Mouse (Mus musculus): ENCODE results near the gene Prune1. TPM values are rescaled to one million over a fixed set of nuclear protein-coding genes. Genes with fewer than 3 reads are reported as not detected.
A peak's percentile ranks its signal among the peaks of the same experiment; 100 is the strongest.

The Prune1 gene
- total and polyA plus RNA-seq, 3 experiments = 28.5 to 51.8 TPM; not detected in 1

DNA sequence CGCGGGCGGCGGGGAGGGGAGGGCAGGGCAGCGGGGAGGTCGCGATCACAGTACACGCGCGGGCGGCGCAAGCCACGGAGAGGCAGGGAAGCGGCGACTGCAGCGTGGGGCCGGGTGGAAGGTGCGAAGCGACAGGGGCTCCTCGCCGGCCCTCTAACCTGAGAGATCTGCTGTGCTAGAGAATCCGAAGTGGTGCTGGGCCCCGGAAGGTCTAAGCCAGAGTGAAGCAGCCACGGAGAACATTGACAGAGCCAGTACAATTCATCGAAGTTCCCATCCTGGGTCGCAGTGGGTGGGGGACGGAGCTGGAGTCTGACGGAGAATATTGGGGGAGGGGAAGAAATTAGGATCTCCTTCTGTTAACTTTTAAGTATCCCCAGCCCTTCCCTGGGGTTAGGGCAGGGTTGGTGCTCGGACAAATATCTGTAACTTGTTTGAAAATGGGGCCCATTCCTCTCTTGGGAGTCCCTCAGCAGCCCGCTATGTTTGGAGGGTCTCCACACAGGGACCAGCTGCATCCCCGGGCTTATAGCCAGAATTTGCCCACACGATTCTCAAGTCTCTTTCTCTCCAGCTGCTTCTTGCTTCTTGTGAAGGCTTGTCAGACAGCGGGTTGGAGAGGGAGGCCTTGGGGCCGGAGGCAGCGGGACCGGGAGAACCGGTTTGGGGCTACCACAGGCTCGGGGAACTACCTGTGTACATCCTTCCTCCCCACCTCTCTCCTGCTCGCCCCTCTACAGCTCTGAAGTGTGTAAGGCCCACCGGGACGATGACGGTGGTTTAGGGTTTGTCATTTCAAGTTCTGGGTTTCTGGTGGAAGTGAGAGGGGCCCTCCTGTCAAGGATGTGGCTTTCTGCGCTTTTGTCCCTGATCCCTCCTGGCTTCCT is 52.7 kb downstream of the Prune1 start:
- peaks cover 67% of the 10 kb centered on the region for H3K79me2 ChIP-seq (ENCODE audit: control insufficient read depth, insufficient read depth, low read length, poor library complexity)
- H3K36me3 ChIP-seq (ENCODE audit: control insufficient read depth in 1 of 2, insufficient read depth in 2 of 2, low read length in 2 of 2) = peaks cover 22 to 37% of the 10 kb centered on the region in 2 experiments
- no peaks in the 10 kb centered on the region for H3K9me3 ChIP-seq (replicated peaks; ENCODE audit: insufficient read depth, low read length)
- H3K4me1 ChIP-seq (ENCODE audit: control insufficient read depth in 1 of 2, insufficient read depth in 2 of 2, low read length in 2 of 2) = peaks cover 20 to 28% of the 10 kb centered on the region in 2 experiments
- peak overlapping the region; percentile 66 to 73 for H3K4me3 ChIP-seq (ENCODE audit: control insufficient read depth in 1 of 2, insufficient read depth in 1 of 2, low read depth in 2 of 2, low read length in 2 of 2)
- peak; percentile 88 for DNase-seq (ENCODE audit: low read depth, low spot score)
- peak overlapping the region; percentile 77 for H3K27ac ChIP-seq (ENCODE audit: control insufficient read depth, low read depth, low read length)
- TF ChIP-seq UBTF (IDR thresholded peaks at IDR 0.05; ENCODE audit: borderline replicate concordance, insufficient read depth, low read depth, low read length) (peak; percentile 34; the same call in 1 of the 2 replicates), MEF2A (IDR thresholded peaks at IDR 0.05; ENCODE audit: extremely low read depth, insufficient replicate concordance, low read depth, low read length, poor library complexity, severe bottlenecking) (no peak), TBP (IDR thresholded peaks at IDR 0.05; ENCODE audit: low read depth, low read length) (peak; percentile 61; the same call in 1 of the 2 replicates), HCFC1 (IDR thresholded peaks at IDR 0.05; ENCODE audit: low read depth, low read length) (no peak)
- no peaks in the 10 kb centered on the region for H3K27me3 ChIP-seq (ENCODE audit: control insufficient read depth in 1 of 2, insufficient read depth in 2 of 2, low read length in 2 of 2)
- H3K9ac ChIP-seq (ENCODE audit: control insufficient read depth, low read depth, low read length, poor library complexity, severe bottlenecking) = peak overlapping the region; percentile 81

DNA sequence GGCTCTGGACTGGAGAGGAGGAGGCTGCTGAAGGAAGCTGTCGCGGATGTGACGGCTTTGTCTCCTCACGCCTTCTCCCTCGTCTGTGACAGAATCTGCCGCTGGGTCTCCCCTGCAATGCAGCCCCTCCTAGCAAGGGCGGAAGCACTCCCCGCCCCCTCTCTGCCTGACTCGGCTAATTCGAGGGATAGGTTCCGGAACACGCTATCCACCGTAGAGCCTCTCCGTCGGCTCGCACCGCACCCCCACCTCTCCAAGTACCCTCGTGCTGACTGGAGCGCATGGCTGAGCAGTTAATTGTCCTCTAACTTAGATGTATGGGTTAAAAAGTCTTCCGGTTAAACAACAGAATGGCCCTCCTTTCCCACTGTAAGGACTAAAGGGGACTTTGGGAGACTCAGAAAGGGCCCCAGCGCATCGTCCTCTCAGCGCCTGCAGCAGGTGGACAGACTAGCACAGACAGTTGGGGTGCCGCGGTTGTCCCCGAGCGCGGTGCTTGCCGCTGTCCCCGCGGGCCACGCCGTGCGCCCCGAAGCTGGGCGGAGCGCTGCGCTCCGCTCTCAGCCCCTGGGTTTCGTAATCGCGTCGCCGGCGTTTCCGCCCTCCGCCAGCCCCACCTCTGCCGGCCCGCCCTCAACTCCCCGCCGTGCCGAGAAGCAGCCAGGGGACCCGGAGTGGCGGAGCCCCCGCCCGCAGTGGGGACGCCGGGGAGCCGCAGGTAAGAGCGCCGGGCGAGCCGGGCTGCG is 53.6 kb downstream of the Prune1 start, which contains the start of gene Cdc42se1:
Gene Cdc42se1 (plus strand): TSS at position 585 of the 746 bp plus-strand sequence.
- peak within 1 kb of the TSS; percentile 81 for H3K9ac ChIP-seq (ENCODE audit: control insufficient read depth, low read depth, low read length, poor library complexity, severe bottlenecking)

More for the DNA sequence above, 53.6 kb downstream of the Prune1 start, which contains the start of gene Cdc42se1:
- Histone ChIP-seq H3K4me3 (ENCODE audit: control insufficient read depth in 1 of 2, insufficient read depth in 1 of 2, low read depth in 2 of 2, low read length in 2 of 2) (peak within 1 kb of the TSS; percentile 66 to 73), H3K27ac (ENCODE audit: control insufficient read depth, low read depth, low read length) (peak within 1 kb of the TSS; percentile 86), H3K36me3 (ENCODE audit: control insufficient read depth in 1 of 2, insufficient read depth in 2 of 2, low read length in 2 of 2) (peaks cover 17 to 37% of the 10 kb centered on the region in 2 experiments), H3K27me3 (ENCODE audit: control insufficient read depth in 1 of 2, insufficient read depth in 2 of 2, low read length in 2 of 2) (no peaks in the 10 kb centered on the region), H3K4me1 (ENCODE audit: control insufficient read depth in 1 of 2, insufficient read depth in 2 of 2, low read length in 2 of 2) (peaks cover 20 to 28% of the 10 kb centered on the region in 2 experiments), H3K79me2 (ENCODE audit: control insufficient read depth, insufficient read depth, low read length, poor library complexity) (peaks cover 66% of the 10 kb centered on the region), H3K9me3 (replicated peaks; ENCODE audit: insufficient read depth, low read length) (no peaks in the 10 kb centered on the region)
- TF ChIP-seq POLR2A (IDR thresholded peaks at IDR 0.05; ENCODE audit: control insufficient read depth in 1 of 2, insufficient read depth in 1 of 2, low read depth in 1 of 2, low read length in 2 of 2, poor library complexity in 1 of 2) = peak in 1 of 2 experiments; percentile 99; a peak in 2 of 4 replicates
- no peak for TF ChIP-seq GABPA (IDR thresholded peaks at IDR 0.05; ENCODE audit: low read depth, low read length)
- TF ChIP-seq POLR2AphosphoS5 (IDR thresholded peaks at IDR 0.05; ENCODE audit: borderline replicate concordance, low read depth, low read length) = peak; percentile 47; the same call in 1 of the 2 replicates
- TF ChIP-seq RAD21 (IDR thresholded peaks at IDR 0.05; ENCODE audit: low read depth, low read length) = no peak
- TF ChIP-seq TAL1 (IDR thresholded peaks at IDR 0.05; ENCODE audit: low read length) = no peak
- TF ChIP-seq TBP (IDR thresholded peaks at IDR 0.05; ENCODE audit: low read depth, low read length) = peak; percentile 83
- TF ChIP-seq MAZ (IDR thresholded peaks at IDR 0.05; ENCODE audit: low read depth, low read length) = no peak
- TF ChIP-seq NRF1 (IDR thresholded peaks at IDR 0.05; ENCODE audit: insufficient read depth, low read depth, low read length, poor library complexity, severe bottlenecking) = no peak
- TF ChIP-seq UBTF (IDR thresholded peaks at IDR 0.05; ENCODE audit: borderline replicate concordance, insufficient read depth, low read depth, low read length) = peak; percentile 75
- no peak for TF ChIP-seq MEF2A (IDR thresholded peaks at IDR 0.05; ENCODE audit: extremely low read depth, insufficient replicate concordance, low read depth, low read length, poor library complexity, severe bottlenecking)
- TF ChIP-seq MAFK (IDR thresholded peaks at IDR 0.05; ENCODE audit: borderline replicate concordance, low read depth, low read length) = no peak
- peak; percentile 98 for DNase-seq (ENCODE audit: low read depth, low spot score)
